Mouse (Mus musculus): ENCODE measurements around the gene Acads. TPM values are rescaled to one million over a fixed set of nuclear protein-coding genes. Genes with fewer than 3 reads are reported as not detected.
A peak's percentile ranks its signal among the peaks of the same experiment; 100 is the strongest.
"Not testable (repeated sequence)": the region's sequence is repeated elsewhere in the genome, so short reads cannot be mapped to it uniquely, and the experiment has no call there.

The Acads gene
- polyA plus RNA-seq, 1 experiment from 2014 or later, result 59.9 TPM

DNA sequence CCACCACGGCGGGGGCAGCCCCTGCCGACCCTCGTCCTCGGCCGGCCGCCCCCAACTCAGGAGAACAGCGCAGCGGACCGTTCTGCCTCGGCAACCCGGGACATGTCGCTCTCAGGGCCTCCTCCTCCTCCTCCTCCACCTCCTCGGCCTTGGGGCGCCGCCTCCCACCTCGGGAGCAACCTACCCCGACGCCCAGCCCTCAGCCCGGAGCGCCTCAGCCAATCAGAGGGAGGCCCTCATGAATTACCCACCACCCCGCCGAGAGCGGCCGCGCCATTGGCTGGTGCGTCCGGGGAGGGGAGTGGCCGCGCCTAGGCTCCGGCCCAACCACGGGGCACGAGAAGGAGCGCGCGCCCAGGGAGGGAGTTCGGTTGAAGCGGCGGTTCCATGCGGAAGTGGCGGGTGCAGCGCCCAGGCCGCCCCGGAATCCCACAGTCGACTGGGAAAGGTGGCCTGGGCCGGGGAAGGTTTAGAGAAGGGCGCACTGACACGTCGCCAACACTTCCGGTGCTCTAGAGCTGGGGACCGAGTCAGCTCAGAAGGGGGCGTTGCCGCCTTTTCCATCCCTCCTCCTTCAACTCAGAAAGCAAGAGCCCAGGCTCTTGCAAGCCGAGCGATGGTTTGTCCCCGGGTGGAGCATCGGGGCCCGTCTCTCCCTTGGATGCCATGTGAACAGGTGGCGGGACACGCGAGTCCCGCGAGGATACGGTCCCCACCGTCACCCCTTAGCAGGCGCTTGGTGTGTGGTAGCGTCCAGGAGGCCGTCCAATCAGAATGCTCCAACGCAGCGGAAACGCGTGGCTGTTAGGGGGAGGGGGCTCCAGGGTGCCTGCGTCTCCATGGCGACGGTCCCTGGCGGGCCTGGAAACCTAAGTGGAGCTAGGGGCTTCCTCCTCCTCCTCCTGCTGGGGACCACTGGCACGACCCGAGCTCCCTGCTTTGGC, 39.2 kb upstream of the Acads start, which contains the start of gene Mlec:
Gene Mlec (minus strand): TSS at position 140 of the 944 bp plus-strand sequence.
- DNase-seq (ENCODE audit: extremely low spot score, low spot score), result peak; percentile 99
- H3K36me3 ChIP-seq (replicated peaks), result peaks cover 10% of the 10 kb centered on the region
- H3K9me3 ChIP-seq, result no peaks in the 10 kb centered on the region
- no peaks in the 10 kb centered on the region; the same call in 1 of the 2 replicates for H3K27me3 ChIP-seq (ENCODE audit: poor library complexity, severe bottlenecking)
- peaks cover 69% of the 10 kb centered on the region for H3K4me1 ChIP-seq
- WGBS, result under 1% methylated on average over 76 of the region's 78 CpGs
- peak within 1 kb of the TSS; percentile 100 for H3K4me3 ChIP-seq
- H3K27ac ChIP-seq, result peak within 1 kb of the TSS; percentile 98

DNA sequence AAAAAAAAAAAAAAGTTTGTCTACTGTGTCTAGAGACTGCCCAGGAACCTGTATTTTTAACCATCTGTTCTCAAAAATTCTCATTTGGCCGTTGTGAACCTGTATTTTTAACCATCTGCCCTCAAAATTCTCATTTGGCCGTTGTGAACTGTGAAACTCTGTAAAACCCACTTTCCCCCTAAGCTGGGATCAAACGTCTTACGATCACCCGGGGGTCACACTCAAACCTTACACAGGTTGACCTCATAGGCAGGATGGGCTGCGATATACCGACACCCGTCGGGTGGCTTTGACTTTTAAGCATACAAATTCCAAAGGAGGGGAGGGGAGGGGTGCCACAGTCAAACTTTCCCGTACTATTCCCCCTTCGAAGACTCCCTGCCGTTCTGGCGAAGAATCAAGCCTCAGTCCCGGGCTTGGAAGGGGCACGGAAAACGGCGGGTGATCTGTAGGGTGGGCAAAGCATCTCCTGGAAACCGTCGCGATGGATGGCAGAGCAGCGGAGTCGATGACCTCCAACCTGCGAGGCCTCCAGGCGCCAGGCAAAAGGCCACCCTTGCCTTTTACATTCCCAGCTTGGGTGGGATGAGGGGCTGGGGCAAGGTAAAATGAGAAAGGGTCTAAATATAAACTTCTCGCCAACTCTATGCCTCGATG, 37.9 kb upstream of the Acads start:
- Histone ChIP-seq H3K27ac (peak overlapping the region; percentile 98), H3K36me3 (replicated peaks) (peaks cover 22% of the 10 kb centered on the region), H3K27me3 (ENCODE audit: poor library complexity, severe bottlenecking) (no peaks in the 10 kb centered on the region), H3K9me3 (no peaks in the 10 kb centered on the region), H3K4me1 (peaks cover 79% of the 10 kb centered on the region), H3K4me3 (peak overlapping the region; percentile 100)
- peak; percentile 42 for DNase-seq (ENCODE audit: extremely low spot score, low spot score)
- WGBS, result 3% methylated on average over 26 of the region's 26 CpGs

DNA sequence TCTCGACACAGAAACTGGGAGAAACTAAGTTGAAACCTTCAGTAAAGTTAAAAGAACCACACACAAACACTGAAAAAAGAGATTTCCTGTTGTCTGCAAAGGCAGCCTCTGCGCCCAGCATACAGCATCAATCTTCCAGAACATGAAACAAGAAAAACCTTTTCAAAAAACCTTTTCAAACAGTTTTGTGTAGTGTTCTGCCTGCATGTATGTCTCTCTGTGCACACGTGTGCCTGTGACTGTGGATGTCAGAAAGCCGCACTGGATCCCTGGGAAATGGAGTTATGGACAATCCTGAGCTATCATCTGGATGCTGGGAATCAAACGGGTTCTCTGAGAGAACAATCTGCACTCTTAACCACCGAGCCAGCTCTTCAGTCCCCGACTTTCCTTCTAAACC, 37.3 kb upstream of the Acads start:
- Histone ChIP-seq H3K27me3 (ENCODE audit: poor library complexity, severe bottlenecking) (no peaks in the 10 kb centered on the region), H3K9me3 (no peaks in the 10 kb centered on the region), H3K4me3 (peak overlapping the region; percentile 100), H3K27ac (peak overlapping the region; percentile 98; the same call in 1 of the 2 replicates), H3K36me3 (replicated peaks) (peaks cover 29% of the 10 kb centered on the region), H3K4me1 (peaks cover 81% of the 10 kb centered on the region)
- WGBS, result 79% methylated on average over 7 of the region's 7 CpGs
- DNase-seq (ENCODE audit: extremely low spot score, low spot score), result no peak

DNA sequence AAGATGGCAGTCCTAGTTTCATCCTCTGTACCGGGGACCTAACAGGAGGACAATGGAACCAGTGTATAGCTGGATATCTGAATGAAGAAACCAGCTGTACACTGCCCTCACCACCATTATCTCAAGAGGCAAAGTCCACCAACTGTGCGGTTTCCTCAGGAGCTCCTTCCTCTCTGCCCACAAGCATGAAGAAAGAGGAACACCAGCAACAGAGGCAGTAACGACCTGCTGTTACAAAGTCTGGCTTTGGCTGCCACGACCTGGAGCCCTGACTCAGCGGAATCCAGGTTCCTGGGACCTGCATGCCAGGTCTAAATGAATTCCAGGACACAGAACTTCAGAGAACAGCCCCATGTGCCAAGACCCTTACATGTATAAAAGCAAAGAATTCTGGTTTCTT, 36.7 kb upstream of the Acads start:
- H3K27ac ChIP-seq, result peak overlapping the region; percentile 98
- DNase-seq (ENCODE audit: extremely low spot score, low spot score), result no peak
- no peaks in the 10 kb centered on the region for H3K27me3 ChIP-seq (ENCODE audit: poor library complexity, severe bottlenecking)
- 49% methylated on average over 5 of the region's 5 CpGs for WGBS
- peaks cover 76% of the 10 kb centered on the region for H3K4me1 ChIP-seq
- H3K9me3 ChIP-seq, result no peaks in the 10 kb centered on the region
- H3K36me3 ChIP-seq (replicated peaks), result peaks cover 35% of the 10 kb centered on the region
- peak overlapping the region; percentile 100 for H3K4me3 ChIP-seq

DNA sequence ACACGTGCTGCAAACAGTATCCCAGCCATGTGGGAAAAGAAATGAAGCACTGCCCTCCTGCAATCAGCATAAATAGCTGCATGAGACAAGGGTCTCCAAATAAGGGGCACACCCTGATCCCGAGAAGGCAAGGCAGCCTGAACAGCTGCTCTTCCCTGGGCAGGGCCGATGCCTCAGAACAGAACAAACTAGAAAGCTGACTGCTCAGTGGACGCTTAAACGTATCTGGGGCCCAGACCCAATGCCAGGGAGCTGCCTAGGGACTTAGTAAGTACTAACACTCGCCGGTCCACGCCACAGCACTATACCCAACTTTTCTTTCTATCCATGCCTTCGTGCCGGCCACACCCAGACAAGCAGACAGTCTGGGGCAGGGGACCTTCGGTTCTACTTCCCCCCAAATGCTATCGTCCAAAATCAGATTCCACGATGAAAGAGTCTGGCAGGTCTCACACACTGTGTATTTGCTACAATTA, 36.0 kb upstream of the Acads start:
- Histone ChIP-seq H3K9me3 (no peaks in the 10 kb centered on the region), H3K36me3 (replicated peaks) (peaks cover 41% of the 10 kb centered on the region), H3K4me3 (peak overlapping the region; percentile 100), H3K4me1 (peaks cover 71% of the 10 kb centered on the region), H3K27me3 (ENCODE audit: poor library complexity, severe bottlenecking) (no peaks in the 10 kb centered on the region), H3K27ac (peak overlapping the region; percentile 98; the same call in 1 of the 2 replicates)
- no peak for DNase-seq (ENCODE audit: extremely low spot score, low spot score)
- WGBS, result 85% methylated on average over 13 of the region's 13 CpGs

DNA sequence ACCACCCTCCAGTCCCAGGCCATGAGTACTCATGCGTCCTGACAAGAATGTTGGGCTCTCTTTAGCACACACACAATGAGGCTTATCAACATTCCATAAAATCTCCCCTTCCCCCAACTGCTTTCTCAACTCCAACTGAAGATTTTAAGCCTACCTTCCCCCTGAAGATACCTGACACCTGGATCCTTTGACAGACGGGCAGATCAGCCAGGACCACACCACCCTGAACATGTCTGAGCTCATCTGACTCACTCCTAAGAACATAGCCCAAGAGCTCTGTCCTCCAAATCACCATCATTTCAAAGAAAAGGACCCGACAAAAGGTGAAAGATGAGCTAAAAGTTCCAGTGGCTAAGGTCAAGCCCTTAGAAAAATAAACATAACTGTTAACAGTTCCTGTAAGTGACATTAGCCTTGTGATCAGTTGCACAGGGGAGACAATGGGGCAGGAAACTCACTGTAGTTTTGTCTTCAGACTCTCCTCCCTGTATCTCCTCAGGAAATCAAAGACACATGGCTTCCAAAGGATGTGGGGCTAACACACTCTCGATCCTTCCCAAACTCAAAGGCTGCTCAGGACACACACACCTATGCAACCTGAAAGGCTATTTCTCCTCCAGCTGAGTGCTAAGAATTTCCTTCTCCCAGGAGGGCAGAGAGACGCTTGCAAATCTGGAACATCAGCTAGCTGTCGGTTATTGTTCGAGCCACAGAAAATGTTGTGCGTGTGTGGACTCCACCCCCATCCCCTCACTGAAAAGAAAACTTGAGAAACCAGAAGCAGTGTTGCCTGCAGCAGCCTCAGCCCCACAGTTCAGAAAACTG, 33.2 kb upstream of the Acads start:
- H3K9me3 ChIP-seq, result peaks cover 4% of the 10 kb centered on the region; the same call in 1 of the 2 replicates
- peaks cover 58% of the 10 kb centered on the region for H3K4me1 ChIP-seq
- DNase-seq (ENCODE audit: extremely low spot score, low spot score), result no peak
- 73% methylated on average over 8 of the region's 8 CpGs for WGBS
- no peak overlapping the region for H3K4me3 ChIP-seq
- no peaks in the 10 kb centered on the region for H3K27me3 ChIP-seq (ENCODE audit: poor library complexity, severe bottlenecking)
- H3K36me3 ChIP-seq (replicated peaks), result peaks cover 69% of the 10 kb centered on the region
- peak overlapping the region; percentile 8 for H3K27ac ChIP-seq

DNA sequence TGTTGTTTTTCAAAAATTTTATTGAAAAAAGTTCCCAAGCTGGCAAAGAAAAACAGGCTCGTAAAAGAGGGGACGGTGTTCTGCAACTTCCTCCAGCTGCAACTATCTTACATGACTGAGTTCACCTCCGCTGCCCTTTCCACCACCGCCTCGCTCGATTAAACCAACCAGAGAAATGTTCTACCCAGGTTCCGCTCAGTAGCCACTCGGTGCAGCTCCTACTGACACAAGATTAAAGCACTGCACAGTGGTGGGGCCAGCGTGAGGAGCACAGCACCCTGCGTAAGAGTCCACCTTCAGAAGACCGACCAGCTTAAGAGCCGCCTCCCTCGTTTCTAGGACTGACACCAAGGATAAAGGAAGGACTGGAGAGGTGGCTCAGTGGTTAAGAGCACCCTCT, 32.3 kb upstream of the Acads start:
- Histone ChIP-seq H3K4me1 (peaks cover 49% of the 10 kb centered on the region), H3K4me3 (no peak overlapping the region), H3K27me3 (ENCODE audit: poor library complexity, severe bottlenecking) (no peaks in the 10 kb centered on the region), H3K27ac (0 out of 2 replicates have a peak overlapping the region, but pooled peaks have one; percentile 20), H3K9me3 (peaks cover 4% of the 10 kb centered on the region; the same call in 1 of the 2 replicates), H3K36me3 (replicated peaks) (peaks cover 78% of the 10 kb centered on the region)
- 92% methylated on average over 13 of the region's 13 CpGs for WGBS
- no peak for DNase-seq (ENCODE audit: extremely low spot score, low spot score)

DNA sequence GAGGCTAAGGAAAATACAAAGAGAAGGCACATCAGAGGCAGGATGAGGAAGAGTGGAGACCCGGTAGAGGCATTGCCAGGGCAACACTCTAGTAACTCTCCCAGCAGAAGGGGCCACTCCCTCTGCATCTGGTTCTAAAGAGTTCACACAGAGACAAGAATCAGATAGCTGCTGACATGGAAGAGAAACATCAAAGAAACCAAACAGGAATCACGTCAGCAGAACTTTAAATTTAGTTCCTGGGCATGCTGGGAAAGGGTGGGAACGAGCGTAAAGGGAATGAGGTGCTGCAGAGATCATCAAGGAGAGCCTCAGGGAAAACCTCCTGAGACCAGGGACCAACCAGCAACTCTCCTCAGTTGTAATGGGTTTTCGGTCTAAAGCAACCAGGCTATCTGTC, 31.8 kb upstream of the Acads start:
- Histone ChIP-seq H3K9me3 (peaks cover 4% of the 10 kb centered on the region; the same call in 1 of the 2 replicates), H3K4me3 (no peak overlapping the region), H3K36me3 (replicated peaks) (peaks cover 83% of the 10 kb centered on the region), H3K27me3 (ENCODE audit: poor library complexity, severe bottlenecking) (no peaks in the 10 kb centered on the region), H3K27ac (no peak overlapping the region), H3K4me1 (peaks cover 44% of the 10 kb centered on the region)
- 91% methylated on average over 5 of the region's 5 CpGs for WGBS
- no peak for DNase-seq (ENCODE audit: extremely low spot score, low spot score)

DNA sequence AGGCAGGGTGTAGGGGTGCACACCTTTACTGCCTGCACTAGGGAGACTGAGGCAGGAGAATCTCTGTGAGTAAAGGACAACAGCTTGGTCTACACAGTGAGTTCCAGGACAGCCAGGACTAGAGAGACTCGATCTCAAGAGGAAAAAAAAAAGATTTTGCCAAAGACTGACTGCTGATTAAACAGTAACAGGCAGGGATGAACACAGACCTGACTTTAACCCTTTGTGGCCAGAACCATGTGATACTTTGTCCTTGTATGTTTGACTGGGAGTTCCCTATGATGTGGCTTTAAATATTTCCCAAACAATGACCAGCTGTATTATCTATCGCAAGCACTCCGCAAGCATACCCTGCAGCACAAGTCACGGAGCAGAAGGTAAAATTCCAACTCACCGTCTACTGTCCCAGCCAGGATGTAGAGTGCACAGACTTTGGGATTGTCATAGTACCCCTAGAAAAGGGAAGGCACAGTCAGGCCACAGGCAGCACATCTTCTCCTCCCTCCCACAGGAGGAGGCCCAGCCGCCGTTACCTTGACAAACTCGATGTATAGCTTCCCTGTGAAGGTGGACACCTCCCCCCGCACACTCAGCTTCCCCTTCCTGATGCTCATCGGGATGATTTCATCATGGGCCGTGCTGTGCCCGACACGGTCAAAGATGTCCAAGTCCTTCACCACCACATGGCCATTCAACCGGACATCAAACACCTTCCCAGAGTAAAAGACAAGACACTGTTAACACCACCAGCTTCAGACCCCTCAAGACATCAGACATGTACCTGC, 30.7 kb upstream of the Acads start:
- no peak overlapping the region for H3K4me3 ChIP-seq
- peaks cover 93% of the 10 kb centered on the region for H3K36me3 ChIP-seq (replicated peaks)
- H3K27ac ChIP-seq, result no peak overlapping the region
- peaks cover 4% of the 10 kb centered on the region; the same call in 1 of the 2 replicates for H3K9me3 ChIP-seq
- 97% methylated on average over 14 of the region's 14 CpGs for WGBS
- H3K4me1 ChIP-seq, result peaks cover 41% of the 10 kb centered on the region
- no peaks in the 10 kb centered on the region for H3K27me3 ChIP-seq (ENCODE audit: poor library complexity, severe bottlenecking)
- no peak for DNase-seq (ENCODE audit: extremely low spot score, low spot score)

DNA sequence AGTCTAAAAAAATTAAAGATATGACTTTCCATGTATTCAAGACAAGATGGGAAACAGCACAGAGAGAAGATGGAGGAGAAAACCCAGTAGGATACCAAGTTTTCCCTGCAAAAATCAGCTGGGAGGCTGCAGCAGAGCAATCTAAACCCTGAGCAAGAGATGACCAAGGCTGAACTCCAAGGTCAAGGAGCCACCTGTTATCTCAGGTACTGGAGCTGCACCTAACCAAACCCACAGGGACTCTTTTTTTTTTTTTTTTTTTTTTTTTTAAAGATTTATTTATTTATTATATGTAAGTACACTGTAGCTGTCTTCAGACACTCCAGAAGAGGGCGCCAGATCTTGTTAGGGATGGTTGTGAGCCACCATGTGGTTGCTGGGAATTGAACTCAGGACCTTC, 29.7 kb upstream of the Acads start:
- H3K36me3 ChIP-seq (replicated peaks), result peaks cover 98% of the 10 kb centered on the region

DNA sequence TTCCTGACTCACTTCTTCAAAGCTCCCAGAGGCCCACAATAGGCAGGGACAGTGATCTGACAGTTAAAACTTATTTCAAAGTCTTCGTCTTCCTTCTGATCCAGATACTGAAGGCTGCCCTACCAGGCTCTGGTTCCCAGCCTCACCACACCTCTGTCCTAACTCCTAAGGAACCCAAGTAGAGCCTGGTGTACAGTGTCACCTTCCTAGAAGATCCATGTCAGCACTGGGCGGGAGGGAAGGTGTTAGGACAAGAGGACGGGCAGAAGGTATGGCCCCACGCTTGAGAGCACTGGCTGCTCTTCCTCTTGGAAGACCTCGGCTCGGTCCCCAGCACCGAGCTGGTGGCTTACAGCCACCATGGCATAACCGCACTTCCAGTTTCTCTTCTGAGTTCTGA, 29.2 kb upstream of the Acads start:
- H3K9me3 ChIP-seq, result peaks cover 4% of the 10 kb centered on the region; the same call in 1 of the 2 replicates
- H3K4me1 ChIP-seq, result peaks cover 36% of the 10 kb centered on the region
- no peak overlapping the region for H3K27ac ChIP-seq
- no peak overlapping the region for H3K4me3 ChIP-seq
- WGBS, result 95% methylated on average over 8 of the region's 8 CpGs
- H3K36me3 ChIP-seq (replicated peaks), result peaks cover 99% of the 10 kb centered on the region
- no peak for DNase-seq (ENCODE audit: extremely low spot score, low spot score)
- no peaks in the 10 kb centered on the region for H3K27me3 ChIP-seq (ENCODE audit: poor library complexity, severe bottlenecking)

More for the DNA sequence above, 29.7 kb upstream of the Acads start:
- whole genome bisulfite sequencing, result no CpG with 5 or more reads among the region's 1 CpGs
- not testable (repeated sequence) for H3K27ac ChIP-seq; DNase-seq (ENCODE audit: extremely low spot score, low spot score); H3K4me3 ChIP-seq; H3K27me3 ChIP-seq (ENCODE audit: poor library complexity, severe bottlenecking); H3K9me3 ChIP-seq
- H3K4me1 ChIP-seq, result peaks cover 36% of the 10 kb centered on the region
